Mouse (Mus musculus) forebrain, embryonic 13.5 days (tissue): ENCODE data around the gene Cenpv. TPM values are rescaled to one million over a fixed set of nuclear protein-coding genes. Genes with fewer than 3 reads are reported as not detected.

Source experiments
- polyA plus RNA-seq: library from polyadenylated mRNA; unstranded; fragments of >200 nt; fragmentation: Nextera tagmentation; extraction: Ambion mirVana; gene quantifications from 2 replicates; pipeline ENCODE4 v1.2.1, GENCODE M21; 2015

Cenpv gene
- polyA plus RNA-seq, 1 experiment from 2014 or later, result 78.7 TPM

Other genes with a start within 250 kb of the Cenpv start
- 6.2 and 7.6 TPM in 2 replicates for gene Pigl, start 80.8 kb downstream of the Cenpv start, polyA plus RNA-seq
- gene Ncor1, start 80.7 kb downstream of the Cenpv start, polyA plus RNA-seq, result 120 and 170 TPM in 2 replicates
- gene Ubb, start 11.9 kb upstream of the Cenpv start, polyA plus RNA-seq, result 4,545 and 4,559 TPM in 2 replicates
- gene Trpv2, start 35.2 kb upstream of the Cenpv start, polyA plus RNA-seq, result 8.2 and 9.1 TPM in 2 replicates
- gene Lrrc75a, start 109.3 kb upstream of the Cenpv start, polyA plus RNA-seq, result 8.0 and 9.4 TPM in 2 replicates
- gene Mmgt2, start 109.4 kb upstream of the Cenpv start, polyA plus RNA-seq, result 31.3 and 33.2 TPM in 2 replicates
- gene Zfp287, start 192.6 kb upstream of the Cenpv start, polyA plus RNA-seq, result 17.9 and 21.2 TPM in 2 replicates
- gene Gm10428, start 213.8 kb upstream of the Cenpv start, polyA plus RNA-seq, result not detected in 2 replicates